ENCODE assay signal across 8 mouse cellular contexts in genomic region chr5:35105922-35106298, GRCm38 (mm10). TPM values are rescaled to one million over a fixed set of nuclear protein-coding genes. Genes with fewer than 3 reads are reported as not detected.
DNase-seq lines count a peak whose midpoint lies in the region; ATAC-seq and TF ChIP-seq lines count a peak whose summit lies in the region.

No protein-coding gene starts in this region.

- POLR2A ChIA-PET in Patski (lab: Charles Lee), result interaction anchor here (0.6 kb wide), 1 partner anchor 395 kb away, joined by 3 read pairs; no protein-coding TSS in a partner anchor

- peak overlapping the region; percentile 79 for H3K4me2 ChIP-seq in forebrain, embryonic 13.5 days
- H3K4me2 ChIP-seq in limb, embryonic 11.5 days (ENCODE audit: low read depth, severe bottlenecking), result peak overlapping the region; percentile 44
- H3K4me2 ChIP-seq in neural tube, embryonic 15.5 days, result peak overlapping the region; percentile 78

- CTCF ChIA-PET in Patski (lab: Charles Lee), result interaction anchor here (0.8 kb wide), 1 partner anchor 18 kb away, joined by 3 read pairs; no protein-coding TSS in a partner anchor

- 6% methylated on average over 11 of the region's 11 CpGs for WGBS in kidney, adult 2 months
- 6% methylated on average over 11 of the region's 11 CpGs for WGBS in forebrain, embryonic 13.5 days
- 12% methylated on average over 11 of the region's 11 CpGs for WGBS in limb, embryonic 11.5 days
- 3% methylated on average over 11 of the region's 11 CpGs for WGBS in neural tube, embryonic 15.5 days

- TF ChIP-seq POLR2A in kidney, adult 2 months (IDR thresholded peaks at IDR 0.05; ENCODE audit: low read depth, low read length), result no peak

- H3K9me3 ChIP-seq in forebrain, embryonic 13.5 days (replicated peaks), result no peaks in the 10 kb centered on the region
- no peaks in the 10 kb centered on the region for H3K9me3 ChIP-seq in limb, embryonic 11.5 days (ENCODE audit: control insufficient read depth, low read length)
- H3K9me3 ChIP-seq in neural tube, embryonic 15.5 days (replicated peaks), result no peaks in the 10 kb centered on the region

- peak overlapping the region; percentile 59 for H3K9ac ChIP-seq in forebrain, embryonic 13.5 days
- no peak overlapping the region for H3K9ac ChIP-seq in limb, embryonic 11.5 days (ENCODE audit: low read length)
- peak overlapping the region; percentile 51 for H3K9ac ChIP-seq in neural tube, embryonic 15.5 days (replicated peaks)

- peak overlapping the region; percentile 73 for H3K4me3 ChIP-seq in kidney, adult 2 months (ENCODE audit: insufficient read depth, low read depth, low read length)
- peak overlapping the region; percentile 81 for H3K4me3 ChIP-seq in forebrain, embryonic 13.5 days
- H3K4me3 ChIP-seq in limb, embryonic 11.5 days (ENCODE audit: low read depth, low read length), result peak overlapping the region; percentile 53
- H3K4me3 ChIP-seq in neural tube, embryonic 15.5 days (replicated peaks), result peak overlapping the region; percentile 87

- intact Hi-C loops in left cerebral cortex, postnatal 14 days (cut with DNase I), result no loop called here

- no peak for DNase-seq in kidney, adult 2 months
- DNase-seq in kidney, postnatal 36 days, result no peak
- DNase-seq in Patski (ENCODE audit: low read depth, low spot score), result no peak
- DNase-seq in limb, embryonic 11.5 days (ENCODE audit: low spot score), result no peak
- DNase-seq in left cerebral cortex, postnatal 14 days (ENCODE audit: low spot score in 2 of 2), result no peak
- no peak for DNase-seq in layer of hippocampus, adult 9-10 months (ENCODE audit: low spot score)

- no peak for TF ChIP-seq CTCF in kidney, adult 2 months (conservative IDR thresholded peaks at IDR 0.05; ENCODE audit: insufficient read depth, insufficient read length, low read depth, low read length)
- no peak for TF ChIP-seq CTCF in Patski (IDR thresholded peaks at IDR 0.05)

- H3K27ac ChIP-seq in kidney, adult 2 months (ENCODE audit: insufficient read depth, low read depth, low read length), result no peak overlapping the region
- H3K27ac ChIP-seq in forebrain, embryonic 13.5 days, result peak overlapping the region; percentile 69
- no peak overlapping the region for H3K27ac ChIP-seq in limb, embryonic 11.5 days (replicated peaks; ENCODE audit: low read depth, low read length)
- peak overlapping the region; percentile 88 for H3K27ac ChIP-seq in neural tube, embryonic 15.5 days (replicated peaks)

- peak; percentile 11 for ATAC-seq in Patski
- no peak for ATAC-seq in forebrain, embryonic 13.5 days
- ATAC-seq in limb, embryonic 11.5 days (ENCODE audit: insufficient number of reproducible peaks, low FRiP score, low TSS enrichment, low read depth), result peak; percentile 22
- ATAC-seq in neural tube, embryonic 15.5 days (ENCODE audit: low FRiP score), result peak; percentile 58; the same call in 1 of the 2 replicates

- no peaks in the 10 kb centered on the region; the same call in 1 of the 2 replicates for H3K4me1 ChIP-seq in kidney, adult 2 months (ENCODE audit: control insufficient read depth, insufficient read depth, low read length)
- H3K4me1 ChIP-seq in forebrain, embryonic 13.5 days, result peaks cover 27% of the 10 kb centered on the region
- H3K4me1 ChIP-seq in limb, embryonic 11.5 days (ENCODE audit: control insufficient read depth, insufficient read depth, low read length), result 0 out of 2 replicates have a peak, but pooled peaks cover 2% of the 10 kb centered on the region
- H3K4me1 ChIP-seq in neural tube, embryonic 15.5 days, result peaks cover 28% of the 10 kb centered on the region

- H3K36me3 ChIP-seq in kidney, adult 2 months (ENCODE audit: control insufficient read depth, insufficient read depth, low read length), result peaks cover 2% of the 10 kb centered on the region
- H3K36me3 ChIP-seq in forebrain, embryonic 13.5 days (ENCODE audit: poor library complexity, severe bottlenecking), result peaks cover 18% of the 10 kb centered on the region
- peaks cover 3% of the 10 kb centered on the region; the same call in 1 of the 2 replicates for H3K36me3 ChIP-seq in limb, embryonic 11.5 days (ENCODE audit: control insufficient read depth, insufficient read depth, low read length)
- H3K36me3 ChIP-seq in neural tube, embryonic 15.5 days, result peaks cover 15% of the 10 kb centered on the region

- no peaks in the 10 kb centered on the region for H3K27me3 ChIP-seq in kidney, adult 2 months (replicated peaks; ENCODE audit: control insufficient read depth, insufficient read depth, low read length)
- H3K27me3 ChIP-seq in Patski, result peaks cover 18% of the 10 kb centered on the region
- H3K27me3 ChIP-seq in forebrain, embryonic 13.5 days, result no peaks in the 10 kb centered on the region
- H3K27me3 ChIP-seq in limb, embryonic 11.5 days (ENCODE audit: control insufficient read depth, insufficient read depth, low read length), result no peaks in the 10 kb centered on the region
- H3K27me3 ChIP-seq in neural tube, embryonic 15.5 days (replicated peaks), result no peaks in the 10 kb centered on the region

- in situ Hi-C loops in Patski (cut with MboI; ENCODE audit: low pct_unique_long_range_greater_than_20kb), result no loop called here

RNA-seq across cellular contexts. Expression of gene Lrpap1, which starts 0.3 kb away (rescaled TPM):
- polyA plus RNA-seq in kidney, adult 2 months (2012; rRNA removed), result 281 and 314 TPM in 2 replicates
- 161 TPM for polyA plus RNA-seq in Patski (2021)
- 95.2 and 104 TPM in 2 replicates for polyA plus RNA-seq in forebrain, embryonic 13.5 days (2015; fragmentation: Nextera tagmentation; extraction: Ambion mirVana)
- 60.3 and 67.0 TPM in 2 replicates for polyA plus RNA-seq in limb, embryonic 11.5 days (2014; fragmentation: Nextera tagmentation; extraction: Ambion mirVana)
- 150 and 155 TPM in 2 replicates for polyA plus RNA-seq in neural tube, embryonic 15.5 days (2015; fragmentation: Nextera tagmentation; extraction: Ambion mirVana)
- 100 to 1,000 TPM; 119 to 122 TPM for total RNA-seq in left cerebral cortex, postnatal 14 days (2021)

RNA-seq across cellular contexts. Expression of gene Dok7, which starts 49.3 kb away (rescaled TPM):
- polyA plus RNA-seq in kidney, adult 2 months (2012; rRNA removed), result 1.5 and 1.6 TPM in 2 replicates
- 1.7 TPM for polyA plus RNA-seq in Patski (2021)
- polyA plus RNA-seq in forebrain, embryonic 13.5 days (2015; fragmentation: Nextera tagmentation; extraction: Ambion mirVana), result 1.9 and 2.6 TPM in 2 replicates
- polyA plus RNA-seq in limb, embryonic 11.5 days (2014; fragmentation: Nextera tagmentation; extraction: Ambion mirVana), result 0.45 and 0.48 TPM in 2 replicates
- 7.4 and 10.5 TPM in 2 replicates for polyA plus RNA-seq in neural tube, embryonic 15.5 days (2015; fragmentation: Nextera tagmentation; extraction: Ambion mirVana)
- 10 to 100 TPM; 19.0 to 22.3 TPM for total RNA-seq in left cerebral cortex, postnatal 14 days (2021)

Comparison
In these comparisons a context has a peak if more than half of its experiments do, and no peak if none do; other contexts are left out.
1. H3K27ac ChIP-seq: peak in forebrain, embryonic 13.5 days (single experiment) and neural tube, embryonic 15.5 days (single experiment); none in kidney, adult 2 months (single experiment) and limb, embryonic 11.5 days (single experiment).
2. Peak in every context shown above with its lines, with median percentiles within 50 percentile points of each other: H3K4me3 ChIP-seq and H3K4me2 ChIP-seq.